Mouse (Mus musculus): ENCODE data around the gene Ano4. TPM values are rescaled to one million over a fixed set of nuclear protein-coding genes. Genes with fewer than 3 reads are reported as not detected.

Ano4 gene
- polyA plus RNA-seq, 1 experiment from 2014 or later, result 1.1 TPM

DNA sequence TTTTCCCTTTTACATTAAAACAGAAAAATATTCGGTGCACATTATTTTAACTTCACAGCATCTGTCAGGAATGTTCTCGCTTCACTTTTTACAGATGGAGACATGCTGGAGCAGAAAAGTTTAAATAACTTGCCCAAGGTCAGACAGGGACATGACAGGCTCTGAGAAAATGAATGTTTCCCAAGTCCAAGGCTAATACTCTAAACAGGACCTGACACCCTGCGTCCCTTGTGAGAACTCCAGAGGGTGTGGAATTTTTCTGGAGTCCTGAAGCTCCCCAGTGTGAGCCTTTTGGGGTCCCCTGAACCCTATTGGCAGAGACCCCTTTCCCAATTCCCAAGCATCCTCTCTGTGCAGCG lies 451 bp downstream of the Ano4 start:
- H3K4me1 ChIP-seq, result peaks cover 11% of the 10 kb centered on the region
- H3K27ac ChIP-seq, result no peak overlapping the region
- peak overlapping the region; percentile 96 for H3K4me2 ChIP-seq
- peak overlapping the region; percentile 52 for H3K4me3 ChIP-seq
- no peaks in the 10 kb centered on the region for H3K36me3 ChIP-seq
- 0 out of 2 replicates have a peak overlapping the region, but pooled peaks have one; percentile 29 for H3K9ac ChIP-seq
- no peaks in the 10 kb centered on the region for H3K9me3 ChIP-seq
- ATAC-seq (ENCODE audit: borderline replicate concordance, extremely low read depth, low FRiP score, low TSS enrichment), result no peak
- 15% methylated on average over 4 of the region's 4 CpGs for WGBS
- peaks cover 41% of the 10 kb centered on the region for H3K27me3 ChIP-seq

DNA sequence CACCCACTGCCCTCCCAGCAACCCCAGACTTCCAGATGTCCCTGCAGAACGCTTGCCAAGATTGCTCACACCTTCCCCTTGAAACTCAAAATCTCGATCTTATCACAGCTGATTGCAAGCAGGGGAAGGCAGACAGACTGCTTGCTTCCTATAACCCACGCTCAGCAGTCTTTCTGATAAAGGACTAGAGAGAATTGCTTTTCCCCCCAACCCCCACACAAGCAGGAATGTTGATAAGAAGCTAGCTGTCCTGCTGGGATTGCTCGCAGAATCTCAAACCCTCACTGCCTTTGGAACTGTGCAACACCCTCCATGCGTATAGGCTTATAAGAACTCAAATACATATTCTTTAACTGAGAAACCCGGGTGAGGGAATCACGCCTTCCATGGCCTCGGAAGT lies 846 bp downstream of the Ano4 start:
- no peak for ATAC-seq (ENCODE audit: borderline replicate concordance, extremely low read depth, low FRiP score, low TSS enrichment)
- H3K4me2 ChIP-seq, result no peak overlapping the region; the same call in 1 of the 2 replicates
- 7% methylated on average over 8 of the region's 8 CpGs for WGBS
- H3K4me1 ChIP-seq, result peaks cover 11% of the 10 kb centered on the region
- H3K27ac ChIP-seq, result no peak overlapping the region
- H3K9ac ChIP-seq, result no peak overlapping the region
- no peaks in the 10 kb centered on the region for H3K9me3 ChIP-seq
- no peaks in the 10 kb centered on the region for H3K36me3 ChIP-seq
- H3K27me3 ChIP-seq, result peaks cover 41% of the 10 kb centered on the region
- no peak overlapping the region for H3K4me3 ChIP-seq

DNA sequence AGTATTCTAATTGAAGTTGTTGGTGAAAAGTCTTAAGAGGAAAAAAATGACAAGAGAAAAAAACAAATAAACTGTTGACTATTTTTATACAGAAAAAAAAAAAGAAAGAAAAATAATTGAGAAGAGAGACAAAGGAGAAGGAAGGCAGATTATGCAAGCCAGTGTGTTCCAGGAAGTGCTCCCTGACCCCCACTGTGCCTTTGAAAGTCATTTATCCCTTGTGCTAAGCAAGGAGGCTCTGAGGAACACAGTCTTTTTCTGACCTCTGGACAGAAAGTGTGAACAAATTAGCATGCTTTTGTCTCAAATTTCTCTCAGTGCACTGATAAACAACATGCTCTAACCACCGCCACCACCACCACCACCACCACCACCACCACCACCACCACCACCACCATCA lies 14.3 kb downstream of the Ano4 start:
- H3K27ac ChIP-seq, result no peak overlapping the region
- ATAC-seq (ENCODE audit: borderline replicate concordance, extremely low read depth, low FRiP score, low TSS enrichment), result no peak
- H3K9ac ChIP-seq, result no peak overlapping the region
- no peaks in the 10 kb centered on the region for H3K9me3 ChIP-seq
- no peak overlapping the region for H3K4me3 ChIP-seq
- no peaks in the 10 kb centered on the region for H3K36me3 ChIP-seq
- H3K4me1 ChIP-seq, result no peaks in the 10 kb centered on the region
- 88% methylated on average over 1 of the region's 1 CpGs for WGBS
- no peaks in the 10 kb centered on the region for H3K27me3 ChIP-seq
- no peak overlapping the region for H3K4me2 ChIP-seq

- H3K4me1 ChIP-seq, result no peaks in the 10 kb centered on the region
- no peaks in the 10 kb centered on the region for H3K9me3 ChIP-seq
- no peak overlapping the region for H3K4me2 ChIP-seq
- ATAC-seq (ENCODE audit: borderline replicate concordance, extremely low read depth, low FRiP score, low TSS enrichment), result no peak
- H3K4me3 ChIP-seq, result no peak overlapping the region
- no peak overlapping the region for H3K9ac ChIP-seq
- no peaks in the 10 kb centered on the region for H3K27me3 ChIP-seq
- no peaks in the 10 kb centered on the region for H3K36me3 ChIP-seq
- H3K27ac ChIP-seq, result no peak overlapping the region
- 67% methylated on average over 8 of the region's 8 CpGs for WGBS
These were observed 14.8 kb downstream of the Ano4 start for GRCm38 (mm10) chr10:89329806-89330205.

DNA sequence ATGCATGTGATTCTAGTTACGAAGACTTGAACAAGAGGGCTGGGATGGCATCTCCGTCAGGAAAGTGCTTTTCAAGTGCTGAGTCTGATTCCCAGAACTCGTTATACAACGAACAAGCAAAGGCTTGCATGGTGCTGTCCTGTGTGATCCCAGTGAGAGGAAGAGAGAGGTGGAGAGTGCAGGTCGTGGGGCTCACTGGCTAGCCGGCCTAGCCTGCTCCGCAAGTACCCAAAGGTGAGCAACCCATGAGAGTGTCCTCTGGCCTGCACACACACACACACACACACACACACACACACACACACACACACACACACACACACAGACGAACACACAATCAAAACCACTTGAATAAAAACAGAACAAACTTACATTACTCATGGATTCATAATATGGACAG lies 15.7 kb downstream of the Ano4 start:
- Histone ChIP-seq H3K36me3 (no peaks in the 10 kb centered on the region), H3K4me1 (no peaks in the 10 kb centered on the region), H3K27ac (no peak overlapping the region), H3K4me2 (no peak overlapping the region), H3K9me3 (no peaks in the 10 kb centered on the region), H3K9ac (no peak overlapping the region), H3K27me3 (no peaks in the 10 kb centered on the region), H3K4me3 (no peak overlapping the region)
- no peak for ATAC-seq (ENCODE audit: borderline replicate concordance, extremely low read depth, low FRiP score, low TSS enrichment)
- 73% methylated on average over 8 of the region's 8 CpGs for WGBS

GRCm38 (mm10) chr10:89327004-89327511 lies 17.5 kb downstream of the Ano4 start:
- H3K9ac ChIP-seq, result no peak overlapping the region
- H3K27ac ChIP-seq, result no peak overlapping the region
- H3K4me3 ChIP-seq, result no peak overlapping the region
- no peak overlapping the region for H3K4me2 ChIP-seq
- H3K9me3 ChIP-seq, result no peaks in the 10 kb centered on the region
- H3K27me3 ChIP-seq, result no peaks in the 10 kb centered on the region
- no peaks in the 10 kb centered on the region for H3K36me3 ChIP-seq
- 27% methylated on average over 15 of the region's 15 CpGs for WGBS
- H3K4me1 ChIP-seq, result no peaks in the 10 kb centered on the region
- ATAC-seq (ENCODE audit: borderline replicate concordance, extremely low read depth, low FRiP score, low TSS enrichment), result peak; percentile 31; the same call in 1 of the 2 replicates

DNA sequence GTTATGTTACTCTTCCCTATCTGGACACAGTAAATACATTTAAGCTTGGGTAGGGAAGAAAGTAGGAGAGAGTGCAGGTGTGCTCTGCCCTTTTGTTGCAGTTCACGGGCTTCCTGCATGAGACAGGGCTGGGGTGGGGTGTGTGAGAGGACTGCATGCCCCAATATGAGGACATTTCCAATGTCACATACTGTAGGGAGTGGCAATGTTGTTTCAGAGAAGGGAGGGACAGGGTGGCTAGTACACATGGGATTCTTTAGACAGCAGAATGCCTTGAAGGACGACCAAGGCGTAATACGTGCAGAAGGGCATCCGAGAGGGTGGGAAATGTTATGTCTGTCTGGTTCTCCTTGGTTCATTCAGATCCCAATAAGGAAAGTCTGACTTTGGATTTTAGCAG lies 18.2 kb downstream of the Ano4 start:
- Histone ChIP-seq H3K4me2 (no peak overlapping the region), H3K36me3 (no peaks in the 10 kb centered on the region), H3K4me3 (no peak overlapping the region), H3K9ac (no peak overlapping the region), H3K9me3 (no peaks in the 10 kb centered on the region), H3K27me3 (no peaks in the 10 kb centered on the region), H3K27ac (no peak overlapping the region), H3K4me1 (no peaks in the 10 kb centered on the region)
- 90% methylated on average over 5 of the region's 5 CpGs for WGBS
- no peak for ATAC-seq (ENCODE audit: borderline replicate concordance, extremely low read depth, low FRiP score, low TSS enrichment)

DNA sequence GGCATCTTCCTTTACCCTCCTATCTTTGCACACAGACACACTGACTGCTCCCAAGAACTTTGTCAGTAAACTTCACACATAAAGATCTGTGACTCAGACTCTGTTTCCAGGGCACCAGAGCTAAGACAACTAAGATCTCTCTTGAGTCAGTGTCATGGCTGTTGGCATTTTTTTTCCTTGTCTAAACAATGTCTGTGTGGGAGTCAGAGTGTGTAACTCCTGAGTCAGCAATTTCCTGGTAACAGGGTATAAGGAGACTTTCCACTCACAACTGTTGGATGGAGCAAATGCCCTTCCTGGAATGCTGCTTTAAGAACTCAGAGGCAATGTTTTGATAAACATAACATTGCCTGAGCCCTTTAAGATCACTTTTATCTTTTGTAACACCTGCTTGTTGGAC lies 37.0 kb downstream of the Ano4 start:
- Histone ChIP-seq H3K4me2 (no peak overlapping the region), H3K4me3 (no peak overlapping the region), H3K9me3 (no peaks in the 10 kb centered on the region), H3K36me3 (no peaks in the 10 kb centered on the region), H3K4me1 (no peaks in the 10 kb centered on the region), H3K9ac (no peak overlapping the region), H3K27me3 (no peaks in the 10 kb centered on the region), H3K27ac (no peak overlapping the region)
- no peak for ATAC-seq (ENCODE audit: borderline replicate concordance, extremely low read depth, low FRiP score, low TSS enrichment)

- WGBS, result 57% methylated on average over 2 of the region's 2 CpGs
- no peaks in the 10 kb centered on the region for H3K36me3 ChIP-seq
- H3K27ac ChIP-seq, result no peak overlapping the region
- no peak for ATAC-seq (ENCODE audit: borderline replicate concordance, extremely low read depth, low FRiP score, low TSS enrichment)
- H3K9ac ChIP-seq, result no peak overlapping the region
- H3K27me3 ChIP-seq, result no peaks in the 10 kb centered on the region
- H3K9me3 ChIP-seq, result no peaks in the 10 kb centered on the region
- H3K4me3 ChIP-seq, result no peak overlapping the region
- no peaks in the 10 kb centered on the region for H3K4me1 ChIP-seq
- no peak overlapping the region for H3K4me2 ChIP-seq
These were observed 44.2 kb downstream of the Ano4 start for GRCm38 (mm10) chr10:89300346-89300745.

- H3K27ac ChIP-seq, result no peak overlapping the region
- 43% methylated on average over 3 of the region's 3 CpGs for WGBS
- no peak overlapping the region for H3K4me2 ChIP-seq
- H3K36me3 ChIP-seq, result no peaks in the 10 kb centered on the region
- no peaks in the 10 kb centered on the region for H3K4me1 ChIP-seq
- H3K27me3 ChIP-seq, result no peaks in the 10 kb centered on the region
- H3K4me3 ChIP-seq, result no peak overlapping the region
- no peaks in the 10 kb centered on the region for H3K9me3 ChIP-seq
- H3K9ac ChIP-seq, result no peak overlapping the region
- ATAC-seq (ENCODE audit: borderline replicate concordance, extremely low read depth, low FRiP score, low TSS enrichment), result no peak
These were observed 51.8 kb downstream of the Ano4 start for GRCm38 (mm10) chr10:89292784-89293183.

- Histone ChIP-seq H3K27me3 (no peaks in the 10 kb centered on the region), H3K9me3 (no peaks in the 10 kb centered on the region), H3K27ac (no peak overlapping the region), H3K36me3 (no peaks in the 10 kb centered on the region), H3K4me1 (no peaks in the 10 kb centered on the region), H3K9ac (no peak overlapping the region), H3K4me2 (no peak overlapping the region), H3K4me3 (no peak overlapping the region)
- 67% methylated on average over 6 of the region's 6 CpGs for WGBS
- ATAC-seq (ENCODE audit: borderline replicate concordance, extremely low read depth, low FRiP score, low TSS enrichment), result no peak
These were observed 53.9 kb downstream of the Ano4 start for GRCm38 (mm10) chr10:89290698-89291097.

GRCm38 (mm10) chr10:89289290-89289689 lies 55.3 kb downstream of the Ano4 start:
- H3K9ac ChIP-seq, result no peak overlapping the region
- H3K27ac ChIP-seq, result no peak overlapping the region
- ATAC-seq (ENCODE audit: borderline replicate concordance, extremely low read depth, low FRiP score, low TSS enrichment), result no peak
- H3K36me3 ChIP-seq, result no peaks in the 10 kb centered on the region
- H3K9me3 ChIP-seq, result no peaks in the 10 kb centered on the region
- H3K27me3 ChIP-seq, result no peaks in the 10 kb centered on the region
- no peak overlapping the region for H3K4me2 ChIP-seq
- no peaks in the 10 kb centered on the region for H3K4me1 ChIP-seq
- H3K4me3 ChIP-seq, result no peak overlapping the region
- 79% methylated on average over 4 of the region's 4 CpGs for WGBS

- Histone ChIP-seq H3K27me3 (no peaks in the 10 kb centered on the region), H3K9me3 (no peaks in the 10 kb centered on the region), H3K27ac (no peak overlapping the region), H3K9ac (no peak overlapping the region), H3K36me3 (no peaks in the 10 kb centered on the region), H3K4me3 (no peak overlapping the region), H3K4me1 (no peaks in the 10 kb centered on the region), H3K4me2 (no peak overlapping the region)
- no peak for ATAC-seq (ENCODE audit: borderline replicate concordance, extremely low read depth, low FRiP score, low TSS enrichment)
- 68% methylated on average over 5 of the region's 5 CpGs for WGBS
These were observed 64.2 kb downstream of the Ano4 start for GRCm38 (mm10) chr10:89280402-89280801.

All from lung, embryonic 15.5 days (tissue).